Mouse (Mus musculus): ENCODE measurements at regions not wholly inside any gene's neighbourhood (a gene's known extent, or its start where the extent isn't known, plus 50 kb on each side); places are given as distances from the start of the nearest gene placed in this dataset.

GRCm38 (mm10) chr15:61408621-61409020, 485.8 kb upstream of the A1bg start:
- no peak for DNase-seq (ENCODE audit: low spot score)

GRCm38 (mm10) chr15:61400720-61401119, 477.9 kb upstream of the A1bg start:
- no peak for DNase-seq (ENCODE audit: low spot score)

- no peak for DNase-seq (ENCODE audit: low spot score)
Observed at GRCm38 (mm10) chr15:61399971-61400370, 477.2 kb upstream of the A1bg start.

- DNase-seq (ENCODE audit: low spot score): no peak
Observed at GRCm38 (mm10) chr15:61398829-61399228, 476.0 kb upstream of the A1bg start.

- DNase-seq (ENCODE audit: low spot score): no peak
Observed at GRCm38 (mm10) chr15:61397061-61397460, 474.2 kb upstream of the A1bg start.

GRCm38 (mm10) chr15:61395296-61395826, 472.5 kb upstream of the A1bg start:
- DNase-seq (ENCODE audit: low spot score): no peak

GRCm38 (mm10) chr15:61380666-61381065, 457.9 kb upstream of the A1bg start:
- no peak for DNase-seq (ENCODE audit: low spot score)

GRCm38 (mm10) chr15:61366276-61366675, 443.5 kb upstream of the A1bg start:
- DNase-seq (ENCODE audit: low spot score): no peak

GRCm38 (mm10) chr15:61365511-61365910, 442.7 kb upstream of the A1bg start:
- DNase-seq (ENCODE audit: low spot score): no peak

- DNase-seq (ENCODE audit: low spot score): no peak
Observed at GRCm38 (mm10) chr15:61364461-61364860, 441.6 kb upstream of the A1bg start.

GRCm38 (mm10) chr15:61361254-61361653, 438.4 kb upstream of the A1bg start:
- no peak for DNase-seq (ENCODE audit: low spot score)

GRCm38 (mm10) chr15:61355344-61355743, 432.5 kb upstream of the A1bg start:
- DNase-seq (ENCODE audit: low spot score): no peak

GRCm38 (mm10) chr15:61351729-61352342, 429.0 kb upstream of the A1bg start:
- no peak for DNase-seq (ENCODE audit: low spot score)

GRCm38 (mm10) chr15:61345101-61345500, 422.3 kb upstream of the A1bg start:
- DNase-seq (ENCODE audit: low spot score): no peak

GRCm38 (mm10) chr15:61342618-61343017, 419.8 kb upstream of the A1bg start:
- no peak for DNase-seq (ENCODE audit: low spot score)

GRCm38 (mm10) chr15:61327925-61328324, 405.1 kb upstream of the A1bg start:
- DNase-seq (ENCODE audit: low spot score): no peak

- no peak for DNase-seq (ENCODE audit: low spot score)
Observed at GRCm38 (mm10) chr15:61322243-61322642, 399.4 kb upstream of the A1bg start.

GRCm38 (mm10) chr15:61309452-61310165, 386.8 kb upstream of the A1bg start:
- no peak for DNase-seq (ENCODE audit: low spot score)

GRCm38 (mm10) chr15:61308936-61309335, 386.1 kb upstream of the A1bg start:
- DNase-seq (ENCODE audit: low spot score): no peak

- DNase-seq (ENCODE audit: low spot score): no peak
Observed at GRCm38 (mm10) chr15:61304546-61304945, 381.7 kb upstream of the A1bg start.

GRCm38 (mm10) chr15:61299796-61300195, 377.0 kb upstream of the A1bg start:
- no peak for DNase-seq (ENCODE audit: low spot score)

- DNase-seq (ENCODE audit: low spot score): no peak
Observed at GRCm38 (mm10) chr15:61297447-61298208, 374.8 kb upstream of the A1bg start.

- DNase-seq (ENCODE audit: low spot score): no peak
Observed at GRCm38 (mm10) chr15:61294616-61295015, 371.8 kb upstream of the A1bg start.
